ENCODE assay signal across 8 mouse cellular contexts in the genomic region with DNA sequence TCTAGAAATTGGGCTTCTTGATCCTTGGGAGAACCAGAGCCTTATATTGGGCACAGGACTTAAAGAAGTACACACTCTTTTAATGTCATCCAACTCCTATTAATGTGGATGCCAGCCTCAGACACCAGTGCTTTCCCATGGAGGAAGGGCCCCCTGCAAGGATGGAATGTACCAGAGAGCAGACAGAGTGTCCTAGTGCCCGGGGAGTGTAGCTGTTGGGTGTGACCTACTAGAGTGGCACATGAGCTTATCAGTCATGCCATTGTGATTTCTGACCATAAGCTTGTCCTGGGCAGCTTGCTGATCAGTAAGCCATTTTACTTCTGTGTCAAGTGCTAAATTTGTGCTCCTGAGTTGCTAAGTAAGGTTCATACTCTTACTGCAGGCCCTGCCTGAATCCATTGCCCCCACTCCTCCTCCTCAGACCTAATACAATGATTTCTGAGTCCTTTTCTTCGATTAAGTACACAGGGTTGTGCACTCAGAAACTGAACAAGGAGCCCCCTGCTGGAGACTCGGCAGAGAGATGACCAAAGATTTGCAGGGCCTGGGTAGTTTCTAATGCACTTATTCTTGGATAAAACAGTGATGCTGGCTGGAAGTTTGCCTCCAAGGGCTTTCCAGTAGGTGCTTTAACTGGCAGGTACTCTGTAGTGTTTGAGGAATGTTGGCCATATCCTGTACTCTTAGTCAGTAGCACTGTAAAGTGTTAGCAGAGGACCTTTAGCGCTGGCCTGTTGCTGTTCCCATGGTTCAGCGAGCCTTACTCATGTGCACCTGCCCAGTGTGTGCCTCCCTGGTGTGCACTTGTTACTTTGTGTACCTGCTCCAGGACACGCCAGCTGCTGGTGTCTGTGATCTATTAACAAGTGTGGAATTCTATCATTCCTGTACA. TPM values are rescaled to one million over a fixed set of nuclear protein-coding genes. Genes with fewer than 3 reads are reported as not detected.
DNase-seq lines count a peak whose midpoint lies in the region; ATAC-seq and TF ChIP-seq lines count a peak whose summit lies in the region.

No protein-coding gene starts in this region.

- no peak overlapping the region for H3K4me2 ChIP-seq in midbrain, embryonic 11.5 days
- H3K4me2 ChIP-seq in midbrain, embryonic 13.5 days (replicated peaks), result no peak overlapping the region
- no peak overlapping the region for H3K4me2 ChIP-seq in limb, embryonic 14.5 days (replicated peaks; ENCODE audit: low read depth, low read length, severe bottlenecking)

- no peaks in the 10 kb centered on the region for H3K9me3 ChIP-seq in midbrain, embryonic 11.5 days (ENCODE audit: control insufficient read depth, low read length)
- no peaks in the 10 kb centered on the region for H3K9me3 ChIP-seq in midbrain, embryonic 13.5 days
- no peaks in the 10 kb centered on the region for H3K9me3 ChIP-seq in limb, embryonic 14.5 days (ENCODE audit: control insufficient read depth, low read length)

- H3K27me3 ChIP-seq in midbrain, embryonic 11.5 days (ENCODE audit: control insufficient read depth, insufficient read depth, low read length), result no peaks in the 10 kb centered on the region
- H3K27me3 ChIP-seq in midbrain, embryonic 13.5 days, result no peaks in the 10 kb centered on the region
- H3K27me3 ChIP-seq in limb, embryonic 14.5 days (ENCODE audit: control insufficient read depth, insufficient read depth, low read length), result no peaks in the 10 kb centered on the region

- no peaks in the 10 kb centered on the region for H3K4me1 ChIP-seq in midbrain, embryonic 11.5 days (ENCODE audit: control insufficient read depth, insufficient read depth, low read length)
- H3K4me1 ChIP-seq in midbrain, embryonic 13.5 days (replicated peaks), result no peaks in the 10 kb centered on the region
- peaks cover 10% of the 10 kb centered on the region for H3K4me1 ChIP-seq in limb, embryonic 14.5 days (ENCODE audit: control insufficient read depth, insufficient read depth, low read length)

- no peak overlapping the region for H3K9ac ChIP-seq in midbrain, embryonic 11.5 days (ENCODE audit: low read length)
- no peak overlapping the region for H3K9ac ChIP-seq in midbrain, embryonic 13.5 days (replicated peaks)
- H3K9ac ChIP-seq in limb, embryonic 14.5 days (ENCODE audit: low read depth, low read length, severe bottlenecking), result no peak overlapping the region

- no peak for TF ChIP-seq POLR2A in limb, embryonic 14.5 days (IDR thresholded peaks at IDR 0.05; ENCODE audit: borderline replicate concordance, extremely low read depth, insufficient read depth, insufficient read length)

- 0 out of 2 replicates have a peak, but pooled peaks have one; percentile 60 for ATAC-seq in frontal cortex, adult (ENCODE audit: low TSS enrichment)
- 0 out of 2 replicates have a peak, but pooled peaks have one; percentile 33 for ATAC-seq in midbrain, embryonic 11.5 days (ENCODE audit: low FRiP score)
- no peak for ATAC-seq in midbrain, embryonic 13.5 days
- ATAC-seq in limb, embryonic 14.5 days (ENCODE audit: low FRiP score, low read depth), result peak; percentile 55; the same call in 1 of the 2 replicates
- ATAC-seq in erythroid progenitor cell, adult 5-6 weeks (replicated peaks; ENCODE audit: low FRiP score, poor library complexity, severe bottlenecking), result no peak

- H3K27ac ChIP-seq in midbrain, embryonic 11.5 days (ENCODE audit: low read depth, low read length), result no peak overlapping the region
- H3K27ac ChIP-seq in midbrain, embryonic 13.5 days, result no peak overlapping the region
- H3K27ac ChIP-seq in limb, embryonic 14.5 days (replicated peaks; ENCODE audit: low read depth, low read length), result no peak overlapping the region

- DNase-seq in frontal cortex, postnatal 14 days (ENCODE audit: low spot score in 2 of 2), result no peak
- no peak for DNase-seq in midbrain, embryonic 11.5 days (ENCODE audit: low spot score, missing footprints)
- DNase-seq in embryo, embryonic 10.5 days (ENCODE audit: low spot score), result peak; percentile 68
- peak; percentile 21 for DNase-seq in limb, embryonic 14.5 days (ENCODE audit: low spot score)
- no peak for DNase-seq in ovary, postnatal 36 days (ENCODE audit: low spot score)

- H3K36me3 ChIP-seq in midbrain, embryonic 11.5 days (ENCODE audit: control insufficient read depth, insufficient read depth, low read length), result no peaks in the 10 kb centered on the region
- no peaks in the 10 kb centered on the region for H3K36me3 ChIP-seq in midbrain, embryonic 13.5 days
- no peaks in the 10 kb centered on the region for H3K36me3 ChIP-seq in limb, embryonic 14.5 days (ENCODE audit: control insufficient read depth, insufficient read depth, low read length)

- H3K4me3 ChIP-seq in midbrain, embryonic 11.5 days (ENCODE audit: low read depth, low read length), result no peak overlapping the region
- no peak overlapping the region for H3K4me3 ChIP-seq in midbrain, embryonic 13.5 days (replicated peaks)
- H3K4me3 ChIP-seq in limb, embryonic 14.5 days (replicated peaks; ENCODE audit: low read length), result no peak overlapping the region

- 60% methylated on average over 6 of the region's 6 CpGs for WGBS in midbrain, embryonic 11.5 days
- WGBS in midbrain, embryonic 13.5 days, result 60% methylated on average over 6 of the region's 6 CpGs
- 61% methylated on average over 6 of the region's 6 CpGs for WGBS in limb, embryonic 14.5 days

RNA-seq across cellular contexts. Expression of a gene that starts 25.6 kb away (rescaled TPM):
- 32.7 and 44.1 TPM in 2 replicates for polyA plus RNA-seq in midbrain, embryonic 11.5 days (2014; fragmentation: Nextera tagmentation; extraction: Ambion mirVana)
- polyA plus RNA-seq in midbrain, embryonic 13.5 days (2015; fragmentation: Nextera tagmentation; extraction: Ambion mirVana), result 24.0 and 29.3 TPM in 2 replicates
- polyA plus RNA-seq in limb, embryonic 14.5 days (2012; rRNA removed), result 151 and 192 TPM in 2 replicates
- polyA plus RNA-seq in limb, embryonic 14.5 days (2014; fragmentation: Nextera tagmentation; extraction: Ambion mirVana), result 134 and 141 TPM in 2 replicates
- total RNA-seq in erythroid progenitor cell, adult 5-6 weeks (2015; ENCODE audit: low replicate concordance), result not detected in 2 replicates
- 0.39 TPM in 1 of 2 replicates, not detected in the other for total RNA-seq in erythroid progenitor cell, adult 5-6 weeks (2017; ENCODE audit: low replicate concordance)

Comparison
In these comparisons a context has a peak if more than half of its experiments do, and no peak if none do; other contexts are left out.
1. ATAC-seq: peak in frontal cortex, adult (single experiment), midbrain, embryonic 11.5 days (single experiment) and limb, embryonic 14.5 days (single experiment); none in midbrain, embryonic 13.5 days (single experiment) and erythroid progenitor cell, adult 5-6 weeks (single experiment).
2. DNase-seq: peak in embryo, embryonic 10.5 days (single experiment) and limb, embryonic 14.5 days (single experiment); none in frontal cortex, postnatal 14 days (0 of 2), midbrain, embryonic 11.5 days (single experiment) and ovary, postnatal 36 days (single experiment).